Mouse (Mus musculus) left cerebral cortex, adult 8-10 months (tissue): ENCODE measurements around the gene Atf1. TPM values are rescaled to one million over a fixed set of nuclear protein-coding genes. Genes with fewer than 3 reads are reported as not detected.
A peak's percentile ranks its signal among the peaks of the same experiment; 100 is the strongest.
"Not testable (repeated sequence)": the region's sequence is repeated elsewhere in the genome, so short reads cannot be mapped to it uniquely, and the experiment has no call there.

Experiments
- DNase-seq, 2 experiments: peaks; one replicate each; pipeline ENCODE4 v3.0.0; 2022; ENCODE audit warnings: low spot score in 2 of 2
- total RNA-seq, 4 experiments: library from RNA; stranded (reverse); gene quantifications; 2 replicates each; pipeline ENCODE4 v1.2.4; 2022

The Atf1 gene
- total RNA-seq, 4 experiments from 2014 or later = 20.6 to 27.1 (median 26.2) TPM

DNA sequence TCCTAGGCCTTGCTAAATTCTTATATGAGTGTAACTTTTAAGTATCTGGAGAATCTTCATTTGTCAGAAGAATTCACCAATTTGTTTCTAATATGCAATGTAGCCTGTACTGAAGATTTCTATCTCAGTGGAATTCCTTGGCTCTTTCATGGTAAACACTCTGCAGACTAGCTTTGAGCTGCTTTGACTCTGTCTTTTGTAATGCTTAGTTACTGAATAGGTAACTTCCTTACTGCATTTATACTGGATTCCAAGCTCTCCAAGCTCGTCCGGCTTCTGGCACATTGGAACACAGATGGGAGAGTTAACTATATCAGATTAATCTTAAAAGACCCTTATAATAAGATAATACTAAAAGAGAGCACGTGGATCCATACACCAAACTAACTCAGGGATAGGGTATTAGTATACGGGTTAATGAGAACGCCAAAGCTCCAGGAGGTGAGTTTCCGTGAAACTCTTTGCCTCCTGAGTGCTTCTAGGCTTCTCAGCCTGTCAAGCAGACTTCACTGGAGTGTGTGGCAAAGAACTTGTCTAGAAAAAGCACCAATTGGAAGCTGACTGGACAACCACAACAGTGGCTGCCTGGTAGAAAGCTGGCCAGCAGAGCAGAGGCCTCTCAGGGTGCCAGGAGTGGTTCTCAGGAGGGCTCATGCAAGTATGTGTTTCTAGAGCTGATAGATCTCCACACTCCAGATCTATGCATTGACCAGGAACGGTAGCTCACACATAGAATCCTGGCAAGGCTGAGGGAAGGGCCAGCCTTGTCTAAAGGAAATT lies 31.2 kb downstream of the Atf1 start:
- DNase-seq = no peak

DNA sequence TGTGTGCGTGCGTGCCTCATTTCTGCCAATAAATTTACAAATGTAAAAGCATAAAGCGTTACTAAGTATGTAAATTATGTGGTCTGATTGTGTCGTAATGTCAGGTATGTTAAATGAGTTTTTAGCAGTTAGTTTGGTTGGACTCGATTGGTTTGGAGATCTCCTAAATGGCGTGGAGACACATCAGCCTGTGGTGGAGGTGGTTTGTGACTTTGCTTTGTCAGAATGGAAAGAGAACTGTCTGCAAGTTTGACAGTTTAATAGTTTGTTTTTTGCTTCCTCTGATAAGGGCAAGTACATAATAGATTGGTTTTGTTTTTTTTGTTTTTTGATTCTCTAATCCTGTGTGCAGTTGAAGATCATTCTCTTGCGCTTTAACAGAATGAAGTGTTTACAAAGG lies 32.7 kb downstream of the Atf1 start:
- not testable (repeated sequence) for DNase-seq

DNA sequence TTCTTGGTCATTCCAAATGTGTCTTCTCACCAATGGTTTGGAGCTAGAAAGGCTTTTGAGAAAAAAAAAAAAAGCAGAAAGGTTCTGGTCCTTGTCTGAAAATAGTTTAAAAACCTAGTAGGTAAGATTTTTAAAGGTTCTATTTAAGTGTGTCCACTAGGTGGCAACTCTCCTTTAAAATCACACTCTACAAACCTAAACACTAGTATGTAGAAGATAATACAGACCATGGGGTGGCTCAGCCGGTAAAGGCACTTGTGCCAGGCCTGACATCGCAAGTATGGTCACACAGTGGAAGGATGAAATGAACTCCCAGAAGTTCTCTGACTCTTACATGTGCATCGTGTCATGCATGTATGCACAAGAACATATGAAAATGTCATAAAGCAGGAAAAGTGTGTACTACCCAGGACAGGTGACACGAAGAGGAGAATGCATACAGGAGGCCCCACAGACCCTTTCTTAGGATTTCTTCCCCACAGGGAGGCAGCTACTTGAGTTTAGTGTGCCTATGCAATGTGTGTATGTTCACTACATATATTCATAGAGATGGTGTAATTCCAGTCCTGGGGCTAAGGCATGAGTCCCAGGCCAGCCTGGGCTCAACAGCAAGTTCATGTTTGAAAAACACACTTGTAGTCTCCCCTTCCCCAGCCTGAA lies 35.8 kb downstream of the Atf1 start:
- peak in 1 of 2 experiments; percentile 8 for DNase-seq

DNA sequence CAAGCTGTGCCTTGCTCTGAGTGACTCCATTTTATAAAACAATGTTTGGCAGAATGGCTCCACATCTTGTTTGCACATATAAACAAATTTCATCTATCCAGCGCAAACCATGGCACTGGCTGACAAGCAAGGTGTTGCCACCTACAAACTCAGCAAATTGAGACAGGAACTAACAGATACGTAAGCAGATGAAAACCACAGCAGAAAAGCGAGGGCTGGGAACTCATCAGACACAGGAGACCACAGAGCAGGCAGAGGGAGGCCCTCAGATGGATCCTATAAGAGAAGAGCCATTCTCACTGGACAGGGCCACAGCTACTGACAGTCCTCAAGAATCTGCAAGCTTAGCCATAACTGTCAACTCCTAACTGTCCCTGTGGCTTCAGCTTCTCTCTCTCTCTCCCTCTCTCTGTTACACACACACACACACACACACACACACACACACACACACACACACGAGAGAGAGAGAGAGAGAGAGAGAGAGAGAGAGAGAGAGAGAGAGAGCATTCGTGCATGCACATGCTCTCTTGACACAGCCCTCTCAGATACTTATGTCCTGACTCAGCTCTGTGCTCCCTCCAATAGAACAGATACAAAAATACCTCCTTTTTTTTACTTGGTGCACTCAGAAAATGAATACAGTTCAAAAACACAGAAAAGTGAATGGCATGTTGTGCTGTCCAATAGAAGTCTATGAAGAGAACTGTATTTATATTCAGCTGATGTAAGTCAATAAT lies 38.1 kb downstream of the Atf1 start:
- DNase-seq = no peak

DNA sequence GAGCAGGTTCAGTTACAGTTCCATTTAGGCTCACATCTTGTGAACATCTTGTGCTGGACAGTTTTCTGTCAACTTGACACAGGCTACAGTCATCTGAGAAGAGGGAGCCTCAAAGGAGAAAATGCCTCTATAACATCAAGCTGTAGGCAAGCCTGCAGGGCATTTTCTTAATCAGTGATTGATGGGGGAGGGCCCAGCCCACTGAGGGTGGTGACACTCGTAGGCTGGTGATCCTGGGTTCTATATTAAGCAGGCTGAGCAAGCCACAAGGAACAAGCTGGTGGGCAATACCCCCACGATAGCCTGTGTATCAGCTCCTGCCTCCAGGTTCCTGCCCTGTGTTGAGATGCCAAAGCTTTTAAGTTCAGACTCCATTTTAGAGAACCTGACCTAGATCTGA lies 41.3 kb downstream of the Atf1 start:
- no peak for DNase-seq

DNA sequence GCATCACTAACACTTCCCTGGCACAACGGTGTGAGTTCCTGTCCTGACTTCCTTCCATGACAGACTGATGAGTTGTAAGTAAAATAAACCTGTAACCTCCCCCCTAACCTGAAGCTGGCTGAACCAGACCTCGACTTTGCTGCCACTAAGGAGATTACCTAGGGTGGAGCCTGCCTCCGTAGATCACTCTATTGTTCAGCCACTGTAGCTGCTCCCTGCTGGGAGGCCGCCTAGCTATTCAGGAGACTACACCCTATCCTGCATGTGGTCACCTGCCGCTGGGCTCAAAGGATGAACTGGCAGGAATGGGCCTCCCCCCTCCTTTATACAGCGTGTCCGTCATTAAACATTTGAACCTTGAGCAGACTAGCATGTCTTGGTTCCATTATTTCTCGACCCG lies 42.2 kb downstream of the Atf1 start:
- no peak for DNase-seq

DNA sequence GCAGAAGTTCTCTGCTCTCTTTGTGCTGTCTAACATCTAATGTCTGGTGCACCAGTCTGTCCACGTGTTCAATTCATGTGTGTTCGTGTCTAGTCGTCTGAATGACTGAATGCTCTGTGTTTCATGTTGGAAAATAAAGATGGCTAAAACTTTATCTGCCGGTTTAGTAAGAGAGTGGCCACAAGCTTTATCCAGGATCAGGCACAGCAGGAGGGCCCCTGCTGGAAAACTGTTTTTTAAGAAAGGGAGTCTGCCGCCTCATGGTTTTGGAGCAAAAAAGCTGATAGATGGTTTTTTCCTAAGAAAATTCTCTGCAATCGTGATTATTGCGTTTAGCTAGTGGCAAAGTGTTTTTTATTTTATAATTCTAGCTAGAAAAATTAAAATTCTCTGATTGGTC lies 43.0 kb downstream of the Atf1 start:
- DNase-seq = not testable (repeated sequence)

DNA sequence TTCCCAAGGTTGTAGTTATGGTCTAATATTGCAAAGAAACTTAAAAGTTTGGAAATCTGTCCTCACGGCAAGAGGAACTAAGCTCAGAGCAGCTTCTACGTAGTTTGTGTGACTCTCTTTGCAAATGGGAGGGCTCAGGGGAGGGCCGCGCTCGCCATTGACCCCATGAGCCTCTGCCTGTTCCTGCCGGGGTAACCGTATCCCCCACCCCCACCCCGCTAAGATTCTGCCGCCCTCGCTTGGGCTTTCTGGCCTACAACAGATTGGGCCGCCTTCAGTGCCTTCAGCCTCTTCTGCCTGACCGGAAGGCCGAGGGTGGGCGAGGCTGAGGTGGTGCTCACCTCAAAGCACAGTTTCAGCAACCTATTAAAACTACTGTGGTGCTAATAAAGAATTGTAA lies 43.8 kb downstream of the Atf1 start:
- DNase-seq = no peak

DNA sequence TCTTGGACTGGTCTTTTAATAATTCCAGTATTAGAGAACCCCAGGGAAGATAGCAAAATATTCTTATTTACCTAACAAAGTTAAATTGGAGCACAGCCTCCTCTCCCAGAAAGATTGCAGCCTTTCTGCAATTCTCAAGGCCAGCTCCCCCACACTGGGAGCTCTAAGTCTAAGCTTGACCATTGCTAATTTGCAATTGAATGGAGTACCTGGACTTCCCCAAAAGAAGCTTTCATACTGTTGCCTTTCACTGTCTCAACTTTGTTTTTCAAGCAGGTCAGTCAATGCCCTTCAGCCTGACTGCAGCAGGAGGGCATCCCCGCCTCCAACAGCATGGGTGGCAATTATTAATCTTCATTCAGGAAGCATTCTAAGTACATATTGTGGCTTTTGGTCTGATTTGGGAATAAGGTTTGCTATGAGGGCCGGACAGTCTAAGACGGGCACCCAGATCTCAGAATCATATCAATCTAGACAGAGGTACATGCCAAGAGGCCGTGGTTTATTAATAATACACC lies 46.2 kb downstream of the Atf1 start:
- DNase-seq = not testable (repeated sequence)

DNA sequence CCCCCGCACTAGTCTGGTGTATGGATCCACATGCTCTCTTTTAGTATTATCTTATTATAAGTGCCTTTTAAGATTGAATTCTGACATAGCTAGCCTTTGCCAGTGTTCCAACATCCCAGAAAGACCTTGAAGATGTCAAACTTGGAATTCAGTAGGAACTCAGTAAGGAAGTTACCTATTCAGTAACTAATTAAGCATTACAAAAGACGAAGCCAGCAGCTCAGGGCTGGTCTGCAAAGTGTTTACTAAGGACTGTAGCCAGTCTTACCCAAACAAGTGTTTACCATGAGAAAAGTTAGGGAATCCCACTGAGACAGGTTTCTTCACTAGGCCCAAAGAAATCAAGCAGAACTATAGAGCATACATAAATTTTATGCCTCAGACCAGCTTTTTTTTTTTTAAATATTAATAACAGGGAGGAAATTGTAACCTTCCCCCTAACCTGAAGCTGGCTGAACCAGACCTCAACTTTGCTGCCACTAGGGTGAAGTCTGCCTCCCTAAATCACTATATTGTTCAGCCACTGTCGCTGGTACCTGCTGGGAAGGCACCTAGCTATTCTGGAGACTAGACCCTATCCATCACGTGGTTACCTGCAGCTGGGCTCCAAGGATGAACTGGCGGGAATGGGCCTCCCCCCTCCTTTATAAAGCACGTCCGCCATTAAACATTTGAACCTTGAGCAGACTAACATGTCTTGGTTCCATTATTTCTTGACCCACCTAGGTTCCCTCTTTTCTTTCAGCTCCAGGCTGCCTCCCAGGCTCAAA lies 47.4 kb downstream of the Atf1 start:
- DNase-seq = no peak

DNA sequence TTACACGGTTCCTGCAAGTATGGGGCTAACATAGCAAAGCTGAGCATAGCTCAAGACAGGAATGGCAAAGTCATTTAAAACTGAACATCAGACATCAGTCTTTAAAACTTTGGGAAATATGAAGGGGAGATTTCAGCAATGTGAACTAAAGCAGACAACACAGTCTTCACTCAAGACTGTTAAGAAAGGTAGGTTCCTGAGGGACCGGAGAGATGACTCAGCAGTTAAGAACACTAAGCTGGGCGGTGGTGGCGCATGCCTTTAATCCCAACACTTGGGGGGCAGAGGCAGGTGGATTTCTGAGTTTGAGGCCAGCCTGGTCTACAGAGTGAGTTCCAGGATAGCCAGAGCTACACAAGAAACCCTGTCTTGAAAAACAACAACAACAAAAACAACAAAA lies 48.8 kb downstream of the Atf1 start:
- DNase-seq = no peak

DNA sequence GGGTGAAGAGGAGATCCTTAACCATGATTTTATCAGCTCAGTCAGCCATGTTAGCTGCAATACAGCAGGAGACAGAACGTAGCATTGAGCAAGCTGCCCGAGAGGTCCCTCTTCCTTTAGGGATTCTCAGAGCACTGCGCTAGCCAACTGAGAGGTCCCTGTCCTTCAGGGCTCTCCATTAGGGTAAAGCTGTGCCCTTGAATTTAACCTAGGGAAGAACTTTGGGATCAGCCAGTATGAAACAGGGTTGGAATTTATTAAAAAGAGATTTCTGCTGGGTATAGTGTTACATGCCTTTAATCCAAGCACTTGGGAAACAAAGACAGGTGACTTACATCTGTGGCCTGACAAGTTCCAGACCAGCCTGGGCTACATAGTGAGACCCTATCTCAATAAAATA lies 50.0 kb downstream of the Atf1 start:
- no peak for DNase-seq

DNA sequence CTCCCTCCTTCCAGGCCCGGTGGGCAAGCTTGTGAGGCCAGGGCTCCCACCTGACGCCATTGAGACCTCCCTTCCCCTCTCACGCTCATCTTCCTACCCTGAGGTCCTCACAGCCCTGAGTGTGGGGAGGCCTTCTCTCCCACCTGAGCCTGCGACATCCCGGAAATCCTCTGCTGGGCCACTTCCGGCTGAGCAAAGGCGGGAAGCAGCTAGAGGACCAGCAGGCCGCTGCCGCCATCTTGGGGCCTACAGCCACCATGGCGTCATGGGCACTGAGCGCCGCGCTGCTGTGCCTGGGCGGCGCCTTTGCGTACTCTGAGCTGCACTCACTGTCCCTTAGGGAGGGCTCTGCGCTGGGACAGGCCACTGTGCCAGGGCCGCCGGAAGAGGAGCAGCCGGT lies 53.0 kb downstream of the Atf1 start, which contains the start of gene Tmprss12:
Tmprss12 (plus strand) TSS at position 212 of the 400 bp plus-strand sequence.
- DNase-seq = no peak

DNA sequence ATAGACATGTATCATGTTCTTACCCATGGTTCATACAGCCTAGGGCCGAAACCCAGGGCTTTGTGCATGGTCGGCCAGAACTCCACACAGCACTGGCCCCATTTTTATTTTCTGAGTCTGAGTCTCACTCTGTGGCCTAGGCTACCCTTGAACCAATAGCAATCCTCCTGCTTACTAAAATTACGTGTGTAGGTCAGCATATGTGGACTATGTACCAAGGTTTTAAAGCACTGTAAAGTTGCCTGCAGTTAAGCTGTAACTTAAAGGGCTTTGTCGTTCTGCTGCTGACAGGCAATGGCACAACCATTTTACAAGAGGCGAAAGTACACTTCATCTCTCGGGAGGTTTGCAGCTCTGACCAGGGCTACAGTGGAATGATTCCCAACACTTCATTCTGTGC lies 61.4 kb downstream of the Atf1 start:
- no peak for DNase-seq

DNA sequence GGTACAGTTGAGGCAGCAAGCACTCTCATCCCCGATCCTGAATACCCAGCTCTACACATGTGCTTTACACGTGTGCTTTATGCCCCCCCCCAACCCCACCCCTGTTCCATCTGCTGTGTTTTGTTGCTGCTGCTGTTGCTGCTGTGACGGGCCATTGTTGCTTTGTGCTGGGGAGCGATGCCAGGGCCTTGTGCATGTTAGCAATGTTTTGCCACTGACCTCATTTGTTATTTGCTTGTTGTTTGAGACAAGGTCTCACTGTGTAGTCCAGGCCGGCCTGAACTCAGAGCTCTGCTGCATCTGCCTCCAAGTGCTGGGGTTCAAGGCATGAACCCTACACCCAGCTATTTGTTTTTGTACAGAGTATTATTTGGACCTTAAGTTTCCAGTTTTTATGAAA lies 63.2 kb downstream of the Atf1 start:
- peak in 1 of 2 experiments; percentile 45 for DNase-seq

DNA sequence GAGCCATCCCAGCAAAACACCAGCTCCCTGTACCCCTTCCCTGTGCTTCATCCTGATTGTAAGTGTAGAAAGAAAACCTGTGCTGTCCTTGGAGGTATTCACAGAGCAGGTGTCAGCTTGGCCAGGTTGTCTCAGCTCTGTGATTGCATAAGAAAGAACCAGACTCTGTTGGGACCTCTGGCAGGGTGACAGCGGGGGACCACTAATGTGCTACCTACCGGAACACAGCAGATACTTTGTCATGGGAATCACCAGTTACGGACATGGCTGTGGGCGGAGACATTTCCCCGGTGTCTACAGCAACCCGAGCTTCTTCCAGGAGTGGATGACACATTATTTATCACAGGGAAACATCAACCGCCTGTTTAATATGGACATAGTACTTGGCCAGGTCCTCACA lies 64.7 kb downstream of the Atf1 start:
- no peak for DNase-seq

DNA sequence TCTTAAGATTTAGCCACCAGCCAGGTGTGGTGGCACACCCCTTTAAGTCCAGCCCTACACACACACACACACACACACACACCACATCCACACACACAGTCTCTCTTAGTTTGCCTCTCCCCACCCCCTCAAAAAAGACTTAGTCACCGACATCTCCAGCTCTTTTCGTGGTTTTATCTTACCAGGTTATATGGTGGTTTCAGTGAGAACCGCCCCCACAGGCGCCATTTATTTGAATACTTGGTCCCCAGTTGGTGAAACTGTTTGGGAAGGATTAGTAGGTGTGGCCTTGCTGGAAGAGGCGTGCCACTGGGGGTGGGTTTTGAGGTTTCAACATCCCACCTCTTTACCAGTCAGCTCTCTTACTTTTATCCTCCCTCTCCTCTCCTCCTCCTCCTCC lies 70.2 kb downstream of the Atf1 start:
- no peak for DNase-seq

DNA sequence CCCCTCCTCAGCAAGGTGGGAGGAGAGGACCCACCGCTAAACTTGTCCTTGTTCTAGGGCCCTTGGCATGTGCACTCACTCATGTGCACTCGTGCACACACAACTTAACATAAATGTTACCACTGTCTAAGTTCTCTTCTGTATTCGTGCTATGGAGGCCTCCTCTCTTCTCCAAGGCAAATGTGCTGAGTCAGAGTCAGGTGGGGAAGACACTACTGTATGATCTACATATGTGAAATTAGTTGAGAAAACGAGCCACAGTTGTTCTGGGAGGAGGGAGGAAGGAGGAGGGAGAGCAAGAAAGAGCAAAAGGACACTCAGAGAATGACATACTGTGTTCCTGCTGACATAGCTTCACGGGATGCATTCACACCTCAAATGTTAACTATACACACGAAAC lies 72.9 kb downstream of the Atf1 start:
- no peak for DNase-seq

DNA sequence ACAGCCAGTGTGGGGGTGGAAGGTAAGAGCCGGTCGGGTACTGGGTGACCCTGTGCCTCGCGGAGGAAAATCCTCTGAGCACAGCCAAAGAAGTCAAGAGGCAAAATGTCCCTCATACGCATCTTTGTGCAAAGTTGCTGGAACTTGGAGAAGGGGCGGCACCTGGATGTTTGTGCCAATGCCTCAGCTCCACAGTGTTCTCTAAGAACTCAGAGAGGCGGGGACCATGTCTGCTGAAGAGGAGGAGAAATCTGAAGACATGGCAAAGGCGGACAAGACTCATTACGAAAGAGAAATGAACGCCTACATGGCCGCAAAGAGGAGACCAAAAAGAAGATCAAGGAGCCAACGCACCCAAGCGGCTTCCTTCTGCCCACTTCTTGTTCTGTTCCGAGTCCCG lies 73.9 kb downstream of the Atf1 start:
- DNase-seq = no peak

DNA sequence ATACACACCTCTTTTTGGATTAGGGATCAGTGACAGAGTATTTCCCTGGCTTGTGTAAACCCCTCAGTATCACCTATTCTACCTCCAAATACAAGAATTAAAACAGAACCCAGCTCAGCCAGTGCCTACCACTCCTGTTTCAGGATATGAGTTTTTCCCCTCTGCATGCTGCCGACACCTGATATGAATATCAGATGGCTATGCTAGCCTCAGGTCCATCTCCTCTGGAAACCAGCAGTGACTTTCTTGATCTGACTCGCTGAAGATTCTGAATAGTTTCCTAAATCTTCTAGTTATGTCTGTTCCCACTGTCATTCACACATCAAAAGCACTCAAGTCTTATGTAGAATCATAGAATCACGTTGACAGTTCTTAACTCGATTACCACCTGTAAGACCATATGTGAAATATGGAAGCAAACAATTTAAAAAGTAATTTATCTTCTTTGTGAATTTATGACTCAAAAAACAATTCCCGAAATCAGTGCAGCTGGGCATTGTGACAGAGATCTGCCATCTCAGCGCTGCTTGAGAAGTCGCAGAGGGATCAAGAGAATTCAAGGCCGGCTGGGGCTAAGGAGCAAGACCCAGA lies 75.9 kb downstream of the Atf1 start:
- peak in 1 of 2 experiments; percentile 17 for DNase-seq
